Mouse (Mus musculus) heart, postnatal 25 days (tissue): ENCODE measurements around the gene Ccs. TPM values are rescaled to one million over a fixed set of nuclear protein-coding genes. Genes with fewer than 3 reads are reported as not detected.
"Not testable (repeated sequence)": the region's sequence is repeated elsewhere in the genome, so short reads cannot be mapped to it uniquely, and the experiment has no call there.

Experiments used
- DNase-seq: peaks from one replicate; pipeline ENCODE4 v3.0.0; 2022; ENCODE audit warnings: low spot score
- intact Hi-C: fragments of 180-260 bp; cut with DNase I; formaldehyde crosslinking; loops from one replicate; pipeline ENCODE4 v1.15.1; 2025
- total RNA-seq, 2 experiments: library from RNA; stranded (reverse); gene quantifications; 2 replicates each; pipeline ENCODE4 v1.2.3; 2021

The Ccs gene
- total RNA-seq, 2 experiments from 2014 or later: 26.2 to 26.6 TPM

GRCm38 (mm10) chr19:4838526-4839140 lies 499 bp downstream of the Ccs start:
- no peak for DNase-seq
- intact Hi-C loops: loop anchor here (5.0 kb wide), 1 partner anchor 211 kb away; the partner anchor contains the start of gene Rce1

GRCm38 (mm10) chr19:4837049-4837448 lies 2.1 kb downstream of the Ccs start:
- intact Hi-C loops: loop anchor here (5.0 kb wide), 1 partner anchor 210 kb away; the partner anchor contains the start of gene Rce1
- no peak for DNase-seq

GRCm38 (mm10) chr19:4836096-4836495 lies 3.0 kb downstream of the Ccs start:
- intact Hi-C loops: loop anchor here (5.0 kb wide), 1 partner anchor 209 kb away; the partner anchor contains the start of gene Rce1
- DNase-seq: no peak

- DNase-seq: no peak
- intact Hi-C loops: no loop called here
Observed at GRCm38 (mm10) chr19:4833977-4834376, 5.2 kb downstream of the Ccs start.

GRCm38 (mm10) chr19:4829156-4829555 lies 10.0 kb downstream of the Ccs start:
- peak; percentile 26 for DNase-seq
- intact Hi-C loops: no loop called here

GRCm38 (mm10) chr19:4828444-4829114 lies 10.6 kb downstream of the Ccs start:
- DNase-seq: no peak
- intact Hi-C loops: no loop called here

- DNase-seq: peak; percentile 70
- intact Hi-C loops: no loop called here
Observed at GRCm38 (mm10) chr19:4820678-4821303, 18.3 kb downstream of the Ccs start.

- no peak for DNase-seq
- intact Hi-C loops: no loop called here
Observed at GRCm38 (mm10) chr19:4817182-4817835, 21.8 kb downstream of the Ccs start.

- no peak for DNase-seq
- intact Hi-C loops: no loop called here
Observed at GRCm38 (mm10) chr19:4813015-4813414, 26.1 kb downstream of the Ccs start.

- intact Hi-C loops, DNase-seq: not testable (repeated sequence)
Observed at GRCm38 (mm10) chr19:4812334-4812949, 26.7 kb downstream of the Ccs start.

- no peak for DNase-seq
- intact Hi-C loops: loop anchor here (2.0 kb wide), 2 partner anchors 21 to 53 kb away; no protein-coding TSS in a partner anchor
Observed at GRCm38 (mm10) chr19:4811909-4812242, 27.3 kb downstream of the Ccs start.

GRCm38 (mm10) chr19:4811063-4811908 lies 27.8 kb downstream of the Ccs start, which contains the start of the genes Gm21992 and Rbm14:
Gene Gm21992, minus strand, starts transcription at chr19:4811612.
Gene Rbm14, minus strand, starts transcription at chr19:4811634.
- intact Hi-C loops: loop anchor here (2.0 kb wide), 2 partner anchors 20 to 52 kb away; no protein-coding TSS in a partner anchor
- peak; percentile 99 for DNase-seq

GRCm38 (mm10) chr19:4810746-4811062 lies 28.4 kb downstream of the Ccs start:
- DNase-seq: no peak
- intact Hi-C loops: loop anchor here (2.0 kb wide), 2 partner anchors 20 to 52 kb away; no protein-coding TSS in a partner anchor

GRCm38 (mm10) chr19:4810309-4810708 lies 28.8 kb downstream of the Ccs start:
- DNase-seq: no peak
- intact Hi-C loops: loop anchor here (2.0 kb wide), 2 partner anchors 20 to 52 kb away; no protein-coding TSS in a partner anchor

GRCm38 (mm10) chr19:4803283-4803682 lies 35.8 kb downstream of the Ccs start:
- intact Hi-C loops: no loop called here
- DNase-seq: no peak

- no peak for DNase-seq
- intact Hi-C loops: no loop called here
Observed at GRCm38 (mm10) chr19:4802691-4803091, 36.4 kb downstream of the Ccs start.

GRCm38 (mm10) chr19:4799083-4799482 lies 40.0 kb downstream of the Ccs start:
- intact Hi-C loops: no loop called here
- DNase-seq: no peak

GRCm38 (mm10) chr19:4797846-4798245 lies 41.3 kb downstream of the Ccs start:
- no peak for DNase-seq
- intact Hi-C loops: no loop called here

GRCm38 (mm10) chr19:4795929-4796328 lies 43.2 kb downstream of the Ccs start:
- intact Hi-C loops: no loop called here
- DNase-seq: no peak
